Mouse (Mus musculus) embryonic fibroblast, embryonic 13.5 days (primary cell): Measurements from ENCODE around the gene Pex1.

Source experiments
- CTCF ChIP-seq: IDR thresholded peaks from 2 replicates; pipeline ENCODE4 v1.5.1; 2011; ENCODE audit warnings: mild to moderate bottlenecking, control low read depth, low read length, moderate library complexity, borderline replicate concordance; ENCODE audit not compliant: insufficient read depth
- POLR2A ChIP-seq: IDR thresholded peaks from 2 replicates; pipeline ENCODE4 v1.6.1; 2011; ENCODE audit warnings: low read depth, mild to moderate bottlenecking, control low read depth, low read length, moderate library complexity

DNA sequence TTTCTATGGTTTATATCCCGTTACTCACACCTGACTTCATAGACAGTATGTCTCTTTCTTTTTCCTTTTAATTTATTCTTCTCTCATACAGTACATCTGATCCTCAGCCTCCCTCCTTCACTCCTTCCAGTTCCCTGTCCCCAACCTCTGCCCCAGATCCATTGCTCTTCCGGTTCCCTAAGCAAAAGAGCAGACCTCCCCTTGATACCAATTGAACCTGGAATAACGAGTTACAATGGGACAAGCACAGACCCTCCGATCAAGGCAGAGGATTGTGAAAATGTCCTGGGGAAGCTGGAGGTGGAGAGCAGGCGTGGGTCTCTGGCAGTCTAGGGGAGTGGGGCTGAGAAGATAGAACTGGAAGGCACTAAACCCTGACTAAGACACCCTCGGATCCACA lies 55.0 kb downstream of the Pex1 start, which contains the start of gene Tmbim7:
- no peak for TF ChIP-seq CTCF
- no peak for TF ChIP-seq POLR2A
